Mouse (Mus musculus) Patski (cell line): ENCODE data around the gene Tifab. TPM values are rescaled to one million over a fixed set of nuclear protein-coding genes. Genes with fewer than 3 reads are reported as not detected.

Experiments
- ATAC-seq: fragments of 100-300 bp; one replicate; pipeline ENCODE4 v1.8.0; 2021
- CTCF ChIA-PET: fragments of 350-600 bp; sonication (Branson Sonifier 250); formaldehyde crosslinking; loops from one replicate; lab custom pipeline; 2022; ENCODE audit warnings: inconsistent platforms; lab: Charles Lee
- POLR2A ChIA-PET: fragments of 350-600 bp; sonication (Branson Sonifier 250); formaldehyde crosslinking; loops from one replicate; lab custom pipeline; 2022; ENCODE audit warnings: antibody characterized with exemption, inconsistent platforms; lab: Charles Lee
- DNase-seq: peaks from one replicate; pipeline ENCODE4 v3.0.0-alpha.2; 2011; ENCODE audit warnings: low read depth, low spot score
- H3K27me3 ChIP-seq: fragments of 371-371 bp; one replicate; pipeline ENCODE4 v1.5.1; 2021
- CTCF ChIP-seq: fragments of 100-300 bp; IDR thresholded peaks from one replicate; pipeline ENCODE4 v1.5.1; 2021
- in situ Hi-C: fragments of 300-500 bp; cut with MboI; formaldehyde crosslinking; loops from 3 replicates; pipeline ENCODE4 v1.11.1; 2018; ENCODE audit warnings: low pct_unique_long_range_greater_than_20kb, mixed read lengths
- polyA plus RNA-seq: library from polyadenylated mRNA; unstranded; gene quantifications from one replicate; pipeline ENCODE4 v1.2.3, GENCODE M21; 2021

The Tifab gene
- polyA plus RNA-seq, 1 experiment from 2014 or later = not detected

GRCm38 (mm10) chr13:56176310-56176709 lies 2.4 kb downstream of the Tifab start:
- TF ChIP-seq CTCF = no peak
- in situ Hi-C loops = no loop called here
- CTCF ChIA-PET = no interaction called here
- ATAC-seq (no peak), DNase-seq (no peak)
- POLR2A ChIA-PET = no interaction called here
- peaks cover 18% of the 10 kb centered on the region for H3K27me3 ChIP-seq

- peaks cover 18% of the 10 kb centered on the region for H3K27me3 ChIP-seq
- CTCF ChIA-PET = no interaction called here
- no peak for TF ChIP-seq CTCF
- ATAC-seq (no peak), DNase-seq (no peak)
- POLR2A ChIA-PET = no interaction called here
- in situ Hi-C loops = no loop called here
Measured at GRCm38 (mm10) chr13:56175848-56176247, 2.8 kb downstream of the Tifab start.

- CTCF ChIA-PET = no interaction called here
- DNase-seq = no peak
- in situ Hi-C loops = no loop called here
- H3K27me3 ChIP-seq = peaks cover 14% of the 10 kb centered on the region
- no peak for TF ChIP-seq CTCF
- POLR2A ChIA-PET = no interaction called here
- ATAC-seq = no peak
Measured at GRCm38 (mm10) chr13:56172901-56173545, 5.7 kb downstream of the Tifab start.

GRCm38 (mm10) chr13:56172106-56172505 lies 6.6 kb downstream of the Tifab start:
- ChIA-PET POLR2A (no interaction called here), CTCF (no interaction called here)
- peaks cover 14% of the 10 kb centered on the region for H3K27me3 ChIP-seq
- TF ChIP-seq CTCF = no peak
- no peak for ATAC-seq
- DNase-seq = no peak
- in situ Hi-C loops = no loop called here

- TF ChIP-seq CTCF = no peak
- peaks cover 11% of the 10 kb centered on the region for H3K27me3 ChIP-seq
- ChIA-PET CTCF (interaction anchor here (1.1 to 1.8 kb wide), 5 partner anchors 9 to 33 kb away, joined by 3 to 12 read pairs (median 3); partner anchors contain the start of gene H2afy), POLR2A (no interaction called here)
- ATAC-seq (no peak), DNase-seq (no peak)
- in situ Hi-C loops = no loop called here
Measured at GRCm38 (mm10) chr13:56168403-56168781, 10.3 kb downstream of the Tifab start.

GRCm38 (mm10) chr13:56167446-56168402 lies 11.0 kb downstream of the Tifab start:
- DNase-seq = no peak
- ATAC-seq = no peak
- POLR2A ChIA-PET = interaction anchor here (0.6 kb wide), 1 partner anchor 70 kb away, joined by 3 read pairs; no protein-coding TSS in a partner anchor
- H3K27me3 ChIP-seq = peaks cover 11% of the 10 kb centered on the region
- in situ Hi-C loops = no loop called here
- CTCF ChIA-PET = interaction anchor here (1.0 to 1.8 kb wide), 7 partner anchors 10 to 100 kb away, joined by 3 to 12 read pairs (median 3); partner anchors contain the start of gene H2afy
- TF ChIP-seq CTCF = no peak

- DNase-seq (no peak), ATAC-seq (no peak)
- peaks cover 10% of the 10 kb centered on the region for H3K27me3 ChIP-seq
- in situ Hi-C loops = no loop called here
- POLR2A ChIA-PET = no interaction called here
- CTCF ChIA-PET = no interaction called here
- TF ChIP-seq CTCF = no peak
Measured at GRCm38 (mm10) chr13:56165561-56165960, 13.1 kb downstream of the Tifab start.

GRCm38 (mm10) chr13:56164372-56164771 lies 14.3 kb downstream of the Tifab start:
- no peak for ATAC-seq
- peaks cover 17% of the 10 kb centered on the region for H3K27me3 ChIP-seq
- TF ChIP-seq CTCF = no peak
- no peak for DNase-seq
- ChIA-PET POLR2A (no interaction called here), CTCF (no interaction called here)
- in situ Hi-C loops = no loop called here

GRCm38 (mm10) chr13:56163751-56164150 lies 14.9 kb downstream of the Tifab start:
- peaks cover 17% of the 10 kb centered on the region for H3K27me3 ChIP-seq
- ATAC-seq (no peak), DNase-seq (no peak)
- ChIA-PET POLR2A (no interaction called here), CTCF (no interaction called here)
- in situ Hi-C loops = no loop called here
- no peak for TF ChIP-seq CTCF

- CTCF ChIA-PET = interaction anchor here (2.9 kb wide), 1 partner anchor 11 kb away, joined by 17 read pairs; no protein-coding TSS in a partner anchor
- no peak for DNase-seq
Measured at GRCm38 (mm10) chr13:56162859-56163258, 15.8 kb downstream of the Tifab start.

More at GRCm38 (mm10) chr13:56162859-56163258, 15.8 kb downstream of the Tifab start:
- ATAC-seq = no peak
- in situ Hi-C loops = no loop called here
- H3K27me3 ChIP-seq = peaks cover 17% of the 10 kb centered on the region
- TF ChIP-seq CTCF = no peak
- POLR2A ChIA-PET = no interaction called here
